Mouse (Mus musculus) cerebral cortex, adult 2 months (tissue): Measurements from ENCODE around the gene Nrgn.

Source experiments
- WGBS: fragments of 180-500 bp; shearing (Covaris S2); methylation state at CpG from one replicate; pipeline ENCODE4 v1.1.7; 2018; 5-methylcytosine and 5-hydroxymethylcytosine counted together

Nrgn gene

GRCm38 (mm10) chr9:37530031-37530887 is 22.4 kb downstream of the Nrgn start:
- WGBS = 14% methylated on average over 32 of the region's 32 CpGs

DNA sequence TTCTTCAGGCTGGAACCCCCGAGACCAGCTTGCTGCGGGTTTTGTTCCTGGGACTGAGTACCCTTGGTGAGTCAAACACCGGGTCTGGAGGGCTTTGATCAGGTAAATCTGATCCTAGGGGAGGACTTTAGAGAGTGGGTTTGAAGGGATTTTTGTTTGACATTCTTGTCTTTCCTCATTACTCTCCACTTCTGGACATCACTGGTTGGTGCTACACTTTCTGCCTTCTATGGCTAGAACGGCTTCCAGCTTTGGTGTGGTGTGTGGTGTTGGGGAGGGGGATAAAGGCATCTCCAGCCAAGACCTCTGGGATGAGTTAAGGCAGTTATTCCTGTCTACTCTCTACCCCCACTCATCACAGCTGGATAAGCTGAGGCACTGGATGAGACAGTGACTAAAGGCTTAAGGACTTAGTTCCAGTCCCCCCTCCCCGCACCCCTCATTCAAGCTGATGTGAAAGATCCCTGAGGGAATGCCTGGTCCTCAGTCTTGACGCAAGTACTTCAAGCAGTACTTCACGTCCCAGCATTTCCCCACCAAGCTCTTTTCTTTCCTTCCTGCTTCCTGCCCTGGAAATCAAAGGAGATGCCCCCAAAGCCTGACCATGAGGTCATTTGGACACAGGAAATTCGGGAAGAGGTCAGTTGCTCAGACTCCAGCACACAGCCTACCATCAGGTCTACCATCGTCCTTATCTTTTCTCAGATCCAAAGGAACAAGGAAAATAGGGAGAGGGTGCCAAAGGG is 24.3 kb downstream of the Nrgn start:
- WGBS = 57% methylated on average over 9 of the region's 9 CpGs

GRCm38 (mm10) chr9:37527396-37528224 is 25.1 kb downstream of the Nrgn start, which contains the start of gene Esam:
Esam (plus strand) TSS chr9:37528078.
- 33% methylated on average over 41 of the region's 41 CpGs for WGBS

DNA sequence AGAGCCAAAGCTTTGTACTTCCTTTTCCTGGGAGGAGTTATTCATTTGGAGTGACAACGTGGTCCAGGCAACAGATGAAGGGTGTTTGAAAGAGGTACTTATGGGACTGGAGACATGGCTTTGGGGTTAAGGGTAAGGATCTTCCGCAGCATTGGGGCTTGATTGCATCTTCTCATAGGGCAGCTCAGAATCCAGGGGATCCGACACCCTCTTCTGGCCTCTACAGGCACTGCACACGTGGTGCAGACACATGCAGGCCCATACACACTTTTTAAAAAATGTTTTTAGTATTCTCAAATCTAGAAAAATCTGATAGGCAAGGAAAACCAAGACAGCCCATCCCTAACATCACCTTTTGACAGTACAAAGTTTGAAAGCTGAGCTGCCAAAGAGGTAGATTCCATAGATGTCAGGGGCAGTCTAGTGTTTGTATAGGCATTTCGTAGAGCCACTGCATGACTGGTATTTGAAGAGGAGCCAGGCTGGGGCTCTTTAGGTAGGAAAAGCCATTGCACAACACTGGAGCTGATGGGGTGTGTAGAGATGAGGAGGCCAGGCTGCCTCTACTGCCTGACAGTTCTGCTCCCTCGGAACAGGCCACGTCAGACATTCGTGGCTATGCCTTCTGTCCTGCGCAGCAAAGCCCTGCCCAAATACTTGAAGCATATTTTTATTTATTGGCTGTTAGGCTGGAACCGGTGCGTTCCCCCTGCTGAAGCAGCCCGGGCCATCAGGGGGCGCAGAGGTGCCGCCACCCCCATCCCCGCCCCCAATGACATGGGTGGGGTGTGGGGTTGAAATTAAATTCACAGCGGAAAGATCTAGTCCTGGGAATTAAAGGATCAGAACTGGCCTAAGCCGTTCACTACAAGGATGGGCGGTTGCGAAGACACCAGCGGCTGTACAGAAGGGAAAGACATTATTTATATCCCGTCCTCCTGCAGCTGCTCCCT is 26.0 kb downstream of the Nrgn start:
- WGBS = 47% methylated on average over 21 of the region's 21 CpGs

DNA sequence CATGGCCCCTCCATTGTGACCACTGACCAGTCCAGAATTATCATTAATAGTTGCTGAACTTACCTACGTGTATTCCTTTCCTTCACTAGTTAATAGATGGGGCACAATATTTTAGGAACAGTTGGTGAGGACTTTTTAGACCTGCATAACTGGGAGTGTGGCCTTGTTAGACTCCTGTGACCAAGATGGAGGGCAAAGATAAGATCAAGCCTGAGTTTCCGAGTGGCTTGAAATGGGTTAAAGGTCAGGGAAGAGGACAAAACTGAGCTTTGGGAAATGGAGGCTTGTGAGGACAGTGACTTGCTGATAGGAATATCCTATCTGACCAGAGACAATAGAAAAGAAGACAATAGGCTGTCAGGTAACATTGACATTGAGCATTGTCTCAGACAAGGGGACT is 27.2 kb downstream of the Nrgn start:
- WGBS = 94% methylated on average over 2 of the region's 2 CpGs

DNA sequence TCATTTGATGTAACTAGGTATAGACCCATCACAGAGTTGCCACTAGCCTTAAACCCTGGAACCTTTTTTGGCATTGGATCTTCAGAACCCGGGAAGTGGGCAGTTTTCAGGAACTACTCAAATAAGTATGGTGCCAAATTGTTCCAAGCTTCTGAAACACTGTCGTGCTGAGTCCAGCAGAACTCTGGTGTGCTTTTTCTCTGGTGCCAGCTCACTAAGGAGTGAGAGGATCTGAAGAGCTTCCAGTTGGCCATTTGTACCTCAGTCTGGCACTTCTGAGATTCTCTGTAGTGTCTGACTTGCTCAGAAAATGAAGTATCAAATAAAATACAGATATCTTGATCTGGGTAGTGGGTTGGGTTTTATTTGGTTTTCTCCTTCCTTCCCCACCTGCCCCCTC is 32.7 kb downstream of the Nrgn start:
- WGBS = 39% methylated on average over 2 of the region's 2 CpGs

GRCm38 (mm10) chr9:37518991-37519390 is 33.7 kb downstream of the Nrgn start:
- WGBS = 51% methylated on average over 8 of the region's 8 CpGs

GRCm38 (mm10) chr9:37517467-37517866 is 35.2 kb downstream of the Nrgn start:
- 37% methylated on average over 1 of the region's 1 CpGs for WGBS

DNA sequence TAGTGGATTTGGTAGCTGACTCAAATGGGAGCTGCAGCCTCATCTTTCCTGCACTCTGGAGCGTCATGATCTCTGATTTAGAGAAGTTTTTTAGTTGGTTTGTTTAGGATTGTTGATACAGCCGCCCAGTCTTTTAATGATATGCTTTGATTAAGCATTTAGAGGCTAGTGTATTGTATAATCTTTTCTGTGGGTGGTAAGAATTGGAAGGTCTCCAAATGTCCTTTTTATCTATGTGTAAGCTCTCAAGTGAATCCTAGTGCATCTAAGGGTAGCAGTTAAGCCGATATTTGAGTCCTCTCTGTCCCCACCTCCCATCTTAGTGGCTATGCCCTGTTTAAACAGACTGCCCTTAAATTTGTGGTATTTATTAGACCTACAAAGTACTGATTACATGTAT is 38.2 kb downstream of the Nrgn start:
- WGBS = 64% methylated on average over 3 of the region's 3 CpGs

DNA sequence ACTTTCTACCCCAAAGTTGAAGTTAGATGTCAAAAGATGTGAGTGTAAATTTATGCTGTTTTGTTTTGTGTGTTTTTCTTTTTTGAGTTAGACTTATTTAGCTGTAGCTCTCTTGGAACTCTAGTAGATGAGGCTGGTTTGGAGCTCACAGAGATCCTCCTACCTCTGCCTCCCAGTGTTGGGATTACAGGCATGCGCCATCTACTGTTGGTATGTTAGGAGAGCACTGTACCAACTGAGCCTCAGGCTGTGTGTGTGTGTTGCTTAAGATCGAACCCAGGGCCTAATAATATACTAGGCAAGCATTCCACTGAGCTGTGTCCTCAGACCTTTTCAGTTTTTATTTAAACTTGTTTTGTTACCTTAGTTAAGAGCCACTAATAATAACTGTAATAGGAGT is 40.6 kb downstream of the Nrgn start:
- WGBS = 93% methylated on average over 2 of the region's 2 CpGs

DNA sequence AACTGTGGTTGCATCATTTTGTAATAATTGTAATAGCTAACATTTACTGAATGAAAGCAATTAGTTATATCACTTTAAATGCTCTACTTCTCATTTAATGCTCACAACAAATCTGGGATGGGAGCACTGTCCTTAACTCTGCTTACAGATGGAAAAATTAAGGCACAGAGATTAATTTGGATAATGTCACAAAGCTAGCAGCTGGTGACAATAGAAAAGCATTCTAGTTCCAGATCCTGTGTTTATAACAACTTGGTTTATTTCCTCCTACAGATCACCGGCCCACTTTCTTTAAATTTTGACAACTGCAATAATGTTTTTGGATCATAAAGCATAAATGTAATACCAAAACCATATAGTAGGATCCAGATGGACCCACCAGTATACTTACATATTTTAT is 46.7 kb downstream of the Nrgn start:
- WGBS = 60% methylated on average over 1 of the region's 1 CpGs

DNA sequence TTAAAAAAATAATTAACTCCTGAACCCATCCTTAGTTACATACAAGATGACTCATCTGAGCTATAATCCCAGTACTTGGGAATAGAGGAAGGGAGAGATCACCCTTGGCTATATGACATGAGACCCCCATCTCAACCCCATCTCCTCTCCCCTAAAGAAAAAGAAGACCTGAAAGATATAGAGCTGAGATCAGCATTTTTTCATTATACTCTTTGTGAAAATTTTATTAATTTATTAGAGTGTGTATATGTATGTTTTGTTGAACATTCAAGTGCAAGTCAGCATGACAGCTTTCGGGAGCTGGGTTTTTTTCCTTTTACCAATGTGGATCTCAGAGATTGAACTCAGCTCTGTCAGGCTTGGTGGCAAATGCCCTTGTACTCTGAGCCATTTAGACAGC is 51.5 kb downstream of the Nrgn start:
- WGBS = 96% methylated on average over 1 of the region's 1 CpGs

- 80% methylated on average over 3 of the region's 3 CpGs for WGBS
Measured at GRCm38 (mm10) chr9:37500201-37500600, 52.5 kb downstream of the Nrgn start.

DNA sequence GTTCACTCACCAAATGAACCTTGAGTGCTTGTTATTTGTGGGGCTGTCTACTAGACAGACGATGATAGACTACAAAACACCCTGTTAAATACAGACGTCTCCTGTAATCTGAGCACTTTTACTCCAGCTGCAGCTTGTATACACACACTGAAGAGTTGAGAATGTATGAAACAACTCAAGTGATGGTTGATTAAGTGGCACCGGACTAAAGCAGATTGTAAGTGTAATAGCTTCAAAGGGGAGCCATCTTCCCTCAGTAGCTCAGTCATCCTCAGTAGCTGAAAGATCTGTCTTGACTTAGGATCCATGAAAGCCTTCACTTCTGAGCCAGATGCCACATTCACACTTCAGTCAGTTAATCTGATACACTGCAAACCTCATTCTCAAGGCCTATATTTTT is 56.9 kb downstream of the Nrgn start:
- 77% methylated on average over 3 of the region's 3 CpGs for WGBS
